Mouse (Mus musculus): ENCODE results near the gene Zbtb2.

Gene Zbtb2

DNA sequence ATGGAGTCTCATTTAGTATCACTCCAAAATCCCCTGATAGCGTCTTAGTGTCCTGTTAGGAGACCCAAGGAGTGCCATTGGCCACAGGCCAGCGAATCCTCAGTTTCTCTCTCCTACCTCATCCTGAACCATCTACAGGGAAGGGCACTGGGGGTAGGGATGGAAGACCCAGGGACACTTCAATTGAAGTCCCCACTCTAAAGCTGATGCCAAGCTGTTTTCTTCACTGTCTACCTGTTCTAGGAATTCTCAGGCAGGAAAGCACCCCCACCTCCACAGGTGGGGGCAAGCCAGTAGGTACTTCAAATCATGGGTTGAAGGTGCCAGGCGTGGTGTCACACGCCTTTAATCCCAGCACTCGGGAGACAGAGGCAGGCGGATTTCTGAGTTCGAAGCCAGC is 3.7 kb downstream of the Zbtb2 start:
- DNase-seq = no peak

DNA sequence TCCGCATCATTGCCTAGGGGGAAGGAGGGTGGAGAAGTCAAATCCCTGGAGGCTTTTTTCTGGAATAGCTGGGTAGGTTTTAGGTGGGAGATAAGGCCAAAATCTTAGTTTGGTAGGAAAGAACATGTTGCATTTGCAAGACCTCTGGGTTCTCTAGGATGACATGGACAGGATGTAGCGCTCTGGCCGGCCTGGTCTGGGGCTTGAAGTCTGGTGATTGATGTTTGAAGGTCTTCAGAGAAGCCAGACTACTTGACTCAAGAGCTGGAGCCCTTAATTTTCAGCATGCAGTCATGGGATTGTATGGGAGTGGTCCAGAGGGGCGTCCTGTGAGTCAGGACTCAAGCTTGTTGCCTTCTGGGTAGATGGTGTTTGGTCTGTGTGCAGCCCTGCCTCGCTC is 7.2 kb downstream of the Zbtb2 start:
- DNase-seq = no peak

- no peak for DNase-seq
Observed at GRCm38 (mm10) chr10:4376931-4377330, 11.0 kb downstream of the Zbtb2 start.

DNA sequence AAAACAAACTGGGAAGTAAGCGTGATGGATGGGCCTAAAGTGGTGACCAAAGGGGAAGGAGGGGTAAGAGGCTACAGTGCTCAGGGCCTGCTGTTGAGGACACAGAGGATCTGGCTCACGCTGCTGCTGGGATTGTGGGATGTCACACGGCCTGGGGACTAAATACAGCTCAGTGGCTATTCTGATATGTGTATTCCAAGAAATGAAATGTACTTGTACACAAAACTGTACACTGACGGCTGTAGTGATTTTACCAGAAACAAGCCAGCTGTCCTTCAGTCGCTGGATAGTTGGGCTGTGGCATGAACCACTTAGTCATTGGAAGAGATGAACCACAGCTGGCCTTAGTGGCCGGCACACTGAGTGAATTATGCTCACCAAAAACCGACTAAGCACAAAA is 11.4 kb downstream of the Zbtb2 start:
- no peak for DNase-seq

GRCm38 (mm10) chr10:4375267-4375666 is 12.6 kb downstream of the Zbtb2 start:
- DNase-seq = no peak

DNA sequence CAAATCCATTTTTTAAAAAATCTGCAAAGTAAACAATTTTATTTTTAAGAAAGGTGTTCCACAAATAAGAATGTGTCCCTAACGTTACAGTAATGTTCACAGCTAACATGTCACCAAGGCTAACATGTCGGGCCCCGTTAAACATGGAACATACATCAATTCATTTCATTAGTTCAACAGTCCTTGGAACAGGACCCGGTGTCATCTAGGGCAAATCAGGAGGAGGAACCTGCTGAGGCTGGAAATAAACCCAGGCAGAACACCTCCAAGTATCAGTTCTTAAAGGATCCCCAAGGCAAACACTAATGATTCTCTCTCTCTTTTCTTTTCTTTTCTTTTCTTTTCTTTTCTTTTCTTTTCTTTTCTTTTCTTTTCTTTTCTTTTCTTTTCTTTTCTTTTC is 13.2 kb downstream of the Zbtb2 start:
- DNase-seq = no peak

DNA sequence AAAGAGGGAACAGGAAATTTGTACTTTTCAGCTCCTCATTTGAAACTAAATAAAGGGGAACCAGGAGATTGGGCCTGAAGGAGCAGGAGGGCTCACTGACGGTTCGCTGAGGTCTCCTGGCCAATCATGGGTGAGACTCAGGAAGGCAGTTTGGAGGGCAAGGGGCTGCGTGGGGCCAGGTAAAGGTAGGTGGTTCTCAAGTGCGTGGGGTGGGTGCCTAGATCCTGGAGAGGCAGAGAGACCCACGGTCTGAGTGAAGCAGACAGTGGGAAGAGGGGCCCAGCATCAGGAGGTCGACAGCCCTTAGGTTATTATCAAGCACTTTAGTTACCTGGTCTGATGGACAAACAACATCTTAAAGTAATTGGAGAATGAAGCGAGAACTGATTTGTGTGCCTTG is 13.7 kb downstream of the Zbtb2 start:
- no peak for DNase-seq

DNA sequence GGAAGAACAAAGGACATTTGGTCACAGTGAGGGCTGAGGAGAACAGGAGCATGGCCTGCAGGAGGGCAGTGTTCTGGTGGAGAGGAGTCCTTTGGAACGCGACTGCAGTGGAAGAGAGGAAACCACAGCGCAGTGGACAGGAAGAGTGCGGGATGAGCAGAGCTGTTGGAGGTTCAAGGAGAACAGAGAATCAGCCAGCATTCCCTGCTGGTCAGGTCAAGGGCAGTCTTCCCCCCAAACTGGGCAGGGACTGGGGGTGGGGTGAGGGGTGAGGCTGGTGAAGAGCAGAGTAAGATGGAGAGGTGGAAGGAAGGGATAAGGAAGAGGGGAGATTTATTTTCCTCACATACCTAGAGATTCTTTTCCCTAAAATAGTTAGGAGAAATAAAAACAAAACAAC is 14.3 kb downstream of the Zbtb2 start:
- no peak for DNase-seq

DNA sequence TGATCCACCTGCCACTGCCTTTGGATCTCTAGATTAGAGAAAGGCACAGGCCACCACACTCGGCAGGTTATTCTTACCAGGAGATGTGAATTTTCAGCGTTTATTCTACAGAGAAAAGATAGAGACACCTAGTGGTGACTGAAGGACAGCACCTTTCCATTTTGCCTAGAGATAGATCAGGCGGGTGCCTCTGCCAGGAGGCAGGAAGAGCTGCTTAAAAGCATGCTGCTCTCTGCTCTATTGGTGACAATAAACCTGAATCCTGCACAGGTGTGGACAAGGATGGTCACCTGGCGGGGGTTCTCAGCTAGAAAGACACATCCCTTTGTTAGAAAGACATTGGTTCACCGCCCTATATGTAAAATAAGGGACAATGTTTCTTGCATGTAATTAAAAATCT is 15.9 kb downstream of the Zbtb2 start:
- DNase-seq = peak; percentile 65

GRCm38 (mm10) chr10:4370105-4370504 is 17.8 kb downstream of the Zbtb2 start:
- DNase-seq = no peak

DNA sequence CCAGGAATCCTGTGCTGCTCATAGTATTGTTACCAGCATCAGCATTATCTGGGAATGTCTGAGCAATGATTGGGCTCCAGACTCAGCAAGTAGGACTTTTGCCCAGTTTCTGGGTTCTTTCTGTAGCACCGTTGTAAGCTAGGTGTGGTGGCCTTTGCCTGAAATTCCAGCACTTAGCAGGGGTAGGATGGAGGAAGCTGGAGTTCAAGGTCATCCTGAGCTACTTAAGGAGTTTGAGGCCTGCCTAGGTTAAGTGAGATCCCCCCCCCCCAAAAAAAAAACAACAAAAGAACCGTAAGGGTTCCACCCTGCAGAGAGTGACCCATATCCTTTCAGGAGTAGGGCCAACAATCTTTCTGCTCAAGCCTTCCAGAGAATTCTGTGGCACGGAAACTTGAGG is 23.3 kb downstream of the Zbtb2 start:
- no peak for DNase-seq

GRCm38 (mm10) chr10:4357435-4357834 is 30.5 kb downstream of the Zbtb2 start:
- DNase-seq = no peak

GRCm38 (mm10) chr10:4356640-4357039 is 31.3 kb downstream of the Zbtb2 start:
- DNase-seq = no peak

- DNase-seq = no peak
Observed at GRCm38 (mm10) chr10:4355882-4356451, 31.9 kb downstream of the Zbtb2 start.

- no peak for DNase-seq
Observed at GRCm38 (mm10) chr10:4354371-4355260, 33.3 kb downstream of the Zbtb2 start.

DNA sequence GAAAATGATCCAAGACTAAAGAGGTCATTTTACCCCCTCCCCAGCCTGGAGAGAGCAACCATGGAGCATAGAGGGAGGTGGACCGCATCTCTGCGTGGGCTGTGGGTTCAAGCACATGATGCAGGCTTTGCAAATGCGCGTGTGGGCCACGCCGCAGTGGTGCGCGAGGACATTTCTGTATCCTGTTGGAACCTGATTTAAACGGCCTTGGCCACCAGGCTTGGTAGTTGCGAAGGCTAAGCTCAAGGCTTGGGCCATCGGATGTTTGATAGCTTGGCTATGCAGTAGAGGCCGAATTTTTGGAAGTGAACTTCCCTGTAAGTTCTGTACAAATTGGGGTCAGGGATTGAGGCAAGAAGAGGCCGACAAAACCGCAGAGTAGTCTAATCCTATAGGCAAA is 40.3 kb downstream of the Zbtb2 start:
- DNase-seq = no peak

DNA sequence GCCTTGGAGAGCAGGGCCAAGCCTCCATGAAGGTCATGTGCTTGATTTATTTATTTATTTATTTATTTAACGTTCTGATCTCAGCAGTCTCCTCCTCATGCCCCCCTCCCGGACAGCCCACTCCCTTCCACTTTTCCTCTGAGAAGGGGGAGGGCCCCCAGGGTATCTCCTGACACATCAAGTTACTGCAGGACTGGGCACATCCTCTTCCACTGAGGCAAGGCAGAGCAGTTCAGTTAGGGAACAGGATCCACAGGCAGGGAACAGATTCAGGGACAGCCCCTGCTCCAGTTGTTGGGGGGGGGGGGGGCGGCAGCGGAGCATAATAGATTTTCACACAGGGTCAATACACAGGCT is 40.8 kb downstream of the Zbtb2 start:
- DNase-seq = no peak

- DNase-seq = peak; percentile 92
Observed at GRCm38 (mm10) chr10:4346489-4347135, 41.3 kb downstream of the Zbtb2 start.

DNA sequence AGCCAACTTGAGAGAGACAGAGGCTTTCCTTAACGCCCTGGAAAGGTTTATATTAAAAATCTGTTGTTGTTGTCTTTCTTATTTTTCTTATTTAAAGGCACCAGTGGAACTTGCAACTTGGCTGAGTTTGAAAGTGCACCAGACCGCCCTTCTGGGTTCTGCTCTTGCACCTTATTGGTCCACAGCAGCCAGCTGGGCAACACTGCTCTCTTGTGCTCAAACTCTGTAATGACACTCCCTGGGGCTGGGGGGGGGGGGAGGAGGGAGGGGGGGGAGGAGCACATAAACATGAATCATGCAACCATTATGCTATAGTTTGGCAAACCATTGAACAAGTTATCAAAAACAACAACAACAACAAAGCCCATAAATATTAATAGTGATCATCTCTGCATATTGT is 46.5 kb downstream of the Zbtb2 start:
- peak; percentile 69 for DNase-seq

GRCm38 (mm10) chr10:4338863-4339461 is 48.9 kb downstream of the Zbtb2 start:
- DNase-seq = peak; percentile 76

DNA sequence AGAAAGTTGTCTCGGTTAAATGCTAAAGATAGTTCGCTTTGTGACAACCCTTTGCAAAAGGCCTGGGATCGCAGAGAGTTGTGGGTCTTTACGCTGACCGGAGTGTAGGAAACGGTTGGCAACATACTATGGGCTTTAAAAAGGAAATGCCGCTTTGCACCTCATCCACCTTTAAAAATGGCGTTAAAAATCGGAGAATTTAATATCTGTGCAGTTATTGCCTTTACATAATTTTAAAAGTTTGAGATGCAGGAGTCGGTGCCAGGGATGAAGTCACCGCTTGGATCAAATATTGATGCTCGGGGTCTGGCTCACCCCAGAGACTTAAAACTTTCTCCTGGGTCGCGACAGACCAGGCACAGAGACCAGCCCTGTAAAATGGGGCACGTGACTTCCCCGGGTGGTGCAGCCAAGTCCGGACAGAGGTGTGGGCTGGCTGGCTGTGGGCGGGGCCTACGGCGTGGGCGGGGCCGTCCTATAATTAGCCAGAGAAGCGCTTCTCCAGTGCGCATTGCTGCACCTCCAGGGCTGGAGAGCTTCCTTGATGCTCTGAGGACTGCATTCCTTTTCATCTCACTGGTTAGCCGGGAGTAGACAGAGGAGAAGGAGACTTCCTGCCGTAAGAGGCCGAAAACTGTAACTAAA is 53.7 kb downstream of the Zbtb2 start:
- DNase-seq = peak; percentile 85

- DNase-seq = peak; percentile 76
Observed at GRCm38 (mm10) chr10:4333319-4333718, 54.6 kb downstream of the Zbtb2 start.

Measured in embryo, embryonic 11 days (tissue).